Mouse (Mus musculus): Measurements from ENCODE around the gene Megf11. TPM values are rescaled to one million over a fixed set of nuclear protein-coding genes. Genes with fewer than 3 reads are reported as not detected.

Megf11 gene
- polyA plus RNA-seq, 1 experiment from 2014 or later: 18.0 TPM

DNA sequence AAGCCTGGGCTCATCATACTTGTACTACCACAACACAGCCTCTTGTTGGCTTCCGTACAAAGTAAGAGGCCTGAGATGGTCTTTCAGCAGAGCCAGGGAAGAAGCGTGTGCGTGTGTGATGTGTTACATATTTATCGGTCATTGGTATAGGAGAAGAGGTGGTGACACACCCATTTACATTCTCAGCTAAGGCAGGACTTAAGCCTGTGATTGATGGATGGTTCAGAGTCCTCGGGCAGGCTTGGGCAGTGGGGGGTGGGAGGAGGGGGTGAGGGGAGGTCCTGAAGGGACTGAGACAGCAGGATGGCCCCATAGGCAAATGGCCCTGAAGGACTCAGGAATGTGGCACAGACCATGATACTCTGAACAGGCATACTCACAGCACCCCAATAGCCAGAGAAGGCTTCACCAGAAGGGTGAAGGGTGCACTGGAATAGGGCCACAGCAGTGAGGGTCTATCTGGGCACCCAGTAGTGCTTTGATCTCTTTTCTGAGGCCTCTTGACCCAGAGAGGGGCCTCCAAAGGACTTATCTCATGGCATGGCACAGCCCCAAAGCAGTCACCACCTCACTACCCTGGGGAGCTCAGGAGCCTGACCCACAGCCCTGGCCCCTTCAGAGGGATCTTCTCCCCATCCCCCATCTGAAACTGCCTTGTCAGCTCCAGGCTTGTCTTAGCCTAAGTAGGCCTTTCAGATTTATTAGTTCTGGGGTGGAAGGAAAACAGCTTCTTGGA, 190.9 kb downstream of the Megf11 start:
- Histone ChIP-seq H3K27ac (replicated peaks) (peak overlapping the region; percentile 63), H3K4me2 (no peak overlapping the region), H3K9ac (no peak overlapping the region), H3K36me3 (no peaks in the 10 kb centered on the region), H3K27me3 (no peaks in the 10 kb centered on the region), H3K9me3 (no peaks in the 10 kb centered on the region), H3K4me1 (replicated peaks) (peaks cover 69% of the 10 kb centered on the region), H3K4me3 (no peak overlapping the region)
- WGBS: 66% methylated on average over 5 of the region's 5 CpGs
- ATAC-seq (ENCODE audit: low read depth): peak; percentile 41; the same call in 1 of the 2 replicates

DNA sequence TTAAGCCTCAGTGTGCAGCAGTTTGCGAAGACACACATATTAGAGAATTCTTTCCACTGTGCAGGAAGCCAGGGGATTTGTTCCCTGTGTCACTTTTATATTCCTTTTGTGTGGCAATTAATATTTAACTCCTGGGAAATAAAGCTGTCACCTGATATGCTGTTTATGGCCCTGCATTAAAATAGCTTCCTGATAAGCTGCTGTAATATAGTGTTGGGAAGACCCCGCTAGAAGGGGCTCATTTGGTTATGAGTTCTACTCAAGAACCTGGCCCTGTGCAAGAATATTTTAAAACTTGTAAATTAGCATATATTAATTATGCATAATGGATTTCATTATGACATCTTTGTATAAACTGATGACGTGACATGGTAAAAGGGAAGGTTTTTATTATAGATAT, 191.7 kb downstream of the Megf11 start:
- H3K27ac ChIP-seq (replicated peaks): peak overlapping the region; percentile 63
- no peaks in the 10 kb centered on the region for H3K36me3 ChIP-seq
- no peaks in the 10 kb centered on the region for H3K27me3 ChIP-seq
- no peak overlapping the region for H3K4me3 ChIP-seq
- peaks cover 69% of the 10 kb centered on the region for H3K4me1 ChIP-seq (replicated peaks)
- WGBS: 49% methylated on average over 3 of the region's 3 CpGs
- ATAC-seq (ENCODE audit: low read depth): 0 out of 2 replicates have a peak, but pooled peaks have one; percentile 38
- H3K9ac ChIP-seq: no peak overlapping the region
- H3K4me2 ChIP-seq: no peak overlapping the region
- no peaks in the 10 kb centered on the region for H3K9me3 ChIP-seq

DNA sequence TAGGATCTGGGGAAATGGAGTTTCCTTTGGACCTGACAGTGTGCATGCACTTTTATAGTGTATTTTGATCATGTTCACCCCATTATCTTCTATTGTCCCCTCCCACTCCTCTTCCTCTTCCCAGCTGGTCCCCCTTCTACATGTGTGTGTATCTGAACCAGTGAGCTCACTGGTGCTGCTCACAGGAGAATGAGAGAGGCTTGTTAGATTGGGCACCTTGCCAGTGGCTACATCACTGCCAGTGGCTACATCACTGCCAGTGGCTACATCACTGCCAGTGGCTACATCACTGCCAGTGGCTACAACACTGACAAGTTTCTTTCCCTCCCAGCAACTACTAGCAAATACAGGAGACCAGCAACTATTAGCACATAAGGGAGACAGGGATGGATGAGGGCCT, 192.6 kb downstream of the Megf11 start:
- no peaks in the 10 kb centered on the region for H3K36me3 ChIP-seq
- no peak overlapping the region for H3K4me3 ChIP-seq
- H3K4me1 ChIP-seq (replicated peaks): peaks cover 61% of the 10 kb centered on the region
- no peaks in the 10 kb centered on the region for H3K27me3 ChIP-seq
- no peak overlapping the region for H3K4me2 ChIP-seq
- H3K9ac ChIP-seq: no peak overlapping the region
- H3K9me3 ChIP-seq: no peaks in the 10 kb centered on the region
- no peak overlapping the region for H3K27ac ChIP-seq (replicated peaks)
- ATAC-seq (ENCODE audit: low read depth): no peak

DNA sequence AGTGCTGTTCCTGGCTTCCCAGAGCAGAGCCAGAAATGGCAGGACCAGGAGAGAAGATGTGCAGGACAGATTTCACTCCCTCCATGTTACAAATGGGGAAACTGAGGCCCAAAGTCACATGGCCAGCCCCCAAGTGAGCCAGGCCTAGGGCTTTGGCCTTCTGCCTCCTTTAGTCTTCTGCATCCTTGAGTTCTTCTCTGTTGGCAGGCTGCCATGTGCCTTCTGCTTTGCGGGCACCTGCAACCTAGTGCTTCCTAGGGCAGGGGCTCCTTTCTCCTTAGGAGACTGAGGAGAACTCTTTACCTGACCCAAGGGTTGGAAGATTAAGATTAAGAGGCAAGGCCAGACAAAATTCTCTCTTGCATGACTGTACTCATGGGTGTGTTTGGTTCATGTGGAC, 193.9 kb downstream of the Megf11 start:
- Histone ChIP-seq H3K9ac (no peak overlapping the region), H3K4me3 (no peak overlapping the region), H3K4me2 (no peak overlapping the region), H3K27me3 (no peaks in the 10 kb centered on the region), H3K36me3 (no peaks in the 10 kb centered on the region), H3K27ac (replicated peaks) (peak overlapping the region; percentile 54; the same call in 1 of the 2 replicates), H3K4me1 (replicated peaks) (peaks cover 63% of the 10 kb centered on the region), H3K9me3 (no peaks in the 10 kb centered on the region)
- WGBS: 65% methylated on average over 1 of the region's 1 CpGs
- no peak for ATAC-seq (ENCODE audit: low read depth)

DNA sequence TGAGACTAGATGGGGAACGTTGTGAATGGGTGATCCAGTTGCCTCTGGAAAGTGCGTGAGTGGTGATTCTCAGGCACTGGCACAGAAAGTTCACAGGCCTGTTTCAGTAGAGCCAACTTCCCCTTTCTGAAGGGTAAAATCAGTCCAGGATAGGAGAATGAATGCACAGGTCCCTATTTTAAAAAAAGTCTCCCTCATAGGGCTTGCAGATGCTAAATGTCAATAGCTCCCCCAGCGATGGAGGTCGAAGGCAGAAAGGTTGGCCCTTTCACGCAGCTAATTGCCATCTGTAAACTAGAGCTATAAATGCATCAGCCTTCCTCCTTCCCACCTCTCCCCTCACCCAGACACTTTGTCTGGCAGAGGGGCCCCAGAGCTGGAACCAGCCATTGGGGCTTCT, 200.9 kb downstream of the Megf11 start:
- H3K9me3 ChIP-seq: no peaks in the 10 kb centered on the region
- H3K9ac ChIP-seq: no peak overlapping the region
- no peak overlapping the region for H3K4me3 ChIP-seq
- no peak overlapping the region for H3K4me2 ChIP-seq
- no peaks in the 10 kb centered on the region for H3K27me3 ChIP-seq
- no peak for ATAC-seq (ENCODE audit: low read depth)
- 32% methylated on average over 5 of the region's 5 CpGs for WGBS
- H3K4me1 ChIP-seq (replicated peaks): peaks cover 18% of the 10 kb centered on the region
- no peak overlapping the region for H3K27ac ChIP-seq (replicated peaks)
- no peaks in the 10 kb centered on the region for H3K36me3 ChIP-seq

DNA sequence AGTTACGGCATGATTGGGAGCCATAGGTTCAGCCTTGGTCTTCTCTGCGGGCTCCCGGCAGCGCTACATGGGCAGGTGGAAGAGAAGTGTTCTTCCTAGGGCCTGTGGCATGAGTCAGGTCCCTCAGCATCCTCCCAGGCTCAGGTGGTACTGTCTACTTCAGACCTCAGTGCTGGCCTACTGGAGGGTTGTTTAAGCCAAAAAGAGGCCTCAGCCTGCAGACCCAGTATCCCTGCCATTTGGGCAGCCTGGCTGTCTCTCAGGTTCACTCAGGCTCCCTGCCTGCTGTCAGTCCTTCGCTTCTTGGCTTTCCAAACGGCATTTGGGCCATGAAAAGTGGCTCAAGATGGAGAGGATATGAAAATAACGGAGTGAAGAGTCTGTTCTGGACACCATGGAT, 202.6 kb downstream of the Megf11 start:
- H3K27me3 ChIP-seq: no peaks in the 10 kb centered on the region
- no peaks in the 10 kb centered on the region for H3K9me3 ChIP-seq
- no peak overlapping the region for H3K4me2 ChIP-seq
- no peak overlapping the region for H3K27ac ChIP-seq (replicated peaks)
- H3K9ac ChIP-seq: no peak overlapping the region
- WGBS: 93% methylated on average over 7 of the region's 7 CpGs
- H3K4me3 ChIP-seq: no peak overlapping the region
- H3K4me1 ChIP-seq (replicated peaks): peaks cover 25% of the 10 kb centered on the region
- no peak for ATAC-seq (ENCODE audit: low read depth)
- H3K36me3 ChIP-seq: no peaks in the 10 kb centered on the region

DNA sequence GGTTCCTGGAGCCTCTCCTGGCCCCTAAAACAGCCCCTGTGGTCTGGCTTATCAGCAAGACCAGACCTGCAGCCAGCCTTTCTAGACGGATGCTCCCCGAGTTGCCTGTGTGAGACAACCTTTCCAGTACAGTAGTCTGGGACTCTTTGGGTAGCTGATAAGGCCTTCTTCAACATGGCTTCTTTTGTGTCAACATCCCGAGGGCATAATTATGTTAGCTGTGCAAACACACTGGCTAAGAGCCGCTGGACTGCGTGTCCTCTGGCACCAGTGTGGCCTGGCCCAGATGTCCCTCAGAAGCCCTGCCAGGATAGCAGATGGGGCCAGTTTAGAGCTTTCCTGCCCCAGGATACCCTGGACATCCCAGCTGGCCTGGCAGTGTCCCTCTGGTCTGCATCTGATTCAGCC, 205.2 kb downstream of the Megf11 start:
- Histone ChIP-seq H3K9me3 (no peaks in the 10 kb centered on the region), H3K4me3 (no peak overlapping the region), H3K27me3 (no peaks in the 10 kb centered on the region), H3K9ac (no peak overlapping the region), H3K36me3 (no peaks in the 10 kb centered on the region), H3K4me2 (no peak overlapping the region), H3K4me1 (replicated peaks) (peaks cover 33% of the 10 kb centered on the region), H3K27ac (replicated peaks) (no peak overlapping the region)
- no peak for ATAC-seq (ENCODE audit: low read depth)
- WGBS: 51% methylated on average over 5 of the region's 5 CpGs

DNA sequence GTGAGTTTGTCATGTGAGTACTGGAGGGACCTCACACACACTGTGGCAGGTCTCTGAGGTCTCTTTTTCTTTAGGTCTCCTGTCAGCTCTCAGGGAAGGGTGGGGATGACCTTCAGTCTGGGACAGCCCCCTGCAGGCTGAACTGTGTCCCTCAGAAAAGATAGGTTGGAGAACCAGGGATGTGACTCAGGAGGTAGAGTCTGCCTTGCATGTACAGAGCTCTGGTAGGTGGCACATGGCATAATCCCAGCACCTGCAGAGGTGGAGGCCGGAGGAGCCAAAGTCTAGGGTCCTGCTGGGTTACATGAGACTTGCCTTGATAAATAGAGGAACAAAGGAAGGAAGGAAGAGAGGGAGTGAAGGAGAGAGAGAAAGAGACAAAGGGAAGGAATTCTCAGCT, 206.0 kb downstream of the Megf11 start:
- no peak overlapping the region for H3K27ac ChIP-seq (replicated peaks)
- H3K9me3 ChIP-seq: no peaks in the 10 kb centered on the region
- ATAC-seq (ENCODE audit: low read depth): no peak
- WGBS: 76% methylated on average over 1 of the region's 1 CpGs
- peaks cover 37% of the 10 kb centered on the region for H3K4me1 ChIP-seq (replicated peaks)
- H3K36me3 ChIP-seq: no peaks in the 10 kb centered on the region
- H3K4me2 ChIP-seq: no peak overlapping the region
- no peak overlapping the region for H3K9ac ChIP-seq
- no peak overlapping the region for H3K4me3 ChIP-seq
- 0 out of 2 replicates have a peak, but pooled peaks cover 2% of the 10 kb centered on the region for H3K27me3 ChIP-seq

DNA sequence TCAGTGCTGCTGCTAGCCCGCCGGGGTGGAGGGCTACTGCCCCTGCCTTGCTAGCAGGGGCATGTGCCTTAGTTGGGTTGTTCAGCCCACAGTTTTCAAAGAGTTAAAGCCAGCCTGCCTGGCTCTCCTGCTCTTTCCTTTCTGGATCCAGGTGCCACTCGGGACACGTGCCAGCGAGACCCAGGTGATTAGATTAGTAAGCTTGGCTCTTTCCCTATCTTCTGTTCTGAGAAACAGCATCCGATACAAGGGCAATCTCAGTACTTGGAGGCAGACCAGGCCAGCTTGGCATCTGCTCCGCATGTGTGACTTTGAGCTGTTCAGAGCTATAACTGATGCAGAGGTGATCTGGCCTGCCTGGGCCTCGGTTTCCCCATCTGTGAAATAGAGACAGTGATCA, 209.0 kb downstream of the Megf11 start:
- Histone ChIP-seq H3K4me1 (replicated peaks) (peaks cover 40% of the 10 kb centered on the region), H3K4me3 (no peak overlapping the region), H3K4me2 (no peak overlapping the region), H3K27me3 (0 out of 2 replicates have a peak, but pooled peaks cover 2% of the 10 kb centered on the region), H3K36me3 (no peaks in the 10 kb centered on the region), H3K27ac (replicated peaks) (0 out of 2 replicates have a peak overlapping the region, but pooled peaks have one; percentile 14), H3K9ac (no peak overlapping the region), H3K9me3 (no peaks in the 10 kb centered on the region)
- 61% methylated on average over 8 of the region's 8 CpGs for WGBS
- ATAC-seq (ENCODE audit: low read depth): no peak

DNA sequence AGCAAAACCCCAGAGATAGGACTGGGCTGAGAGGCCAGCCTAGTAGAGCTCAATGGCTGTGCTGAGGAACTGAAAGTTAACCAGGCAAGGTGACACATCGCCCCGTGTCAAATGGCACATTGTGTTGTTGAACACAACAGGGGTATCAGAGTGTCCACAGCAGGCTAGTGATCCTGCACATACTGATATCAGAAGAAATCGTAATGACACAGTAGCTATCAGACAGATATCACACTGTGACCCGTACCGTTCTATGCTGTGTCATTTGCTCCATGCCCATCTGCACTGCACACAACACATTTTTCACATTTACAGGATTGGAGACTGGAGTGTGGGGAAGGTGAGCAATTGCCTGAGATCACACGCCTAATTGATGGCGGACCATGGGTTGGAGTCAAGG, 213.0 kb downstream of the Megf11 start:
- no peaks in the 10 kb centered on the region for H3K9me3 ChIP-seq
- 0 out of 2 replicates have a peak, but pooled peaks cover 2% of the 10 kb centered on the region for H3K27me3 ChIP-seq
- H3K9ac ChIP-seq: no peak overlapping the region
- ATAC-seq (ENCODE audit: low read depth): no peak
- H3K36me3 ChIP-seq: no peaks in the 10 kb centered on the region
- H3K4me3 ChIP-seq: no peak overlapping the region
- H3K4me1 ChIP-seq (replicated peaks): peaks cover 22% of the 10 kb centered on the region
- no peak overlapping the region for H3K4me2 ChIP-seq
- H3K27ac ChIP-seq (replicated peaks): no peak overlapping the region
- 95% methylated on average over 7 of the region's 7 CpGs for WGBS

DNA sequence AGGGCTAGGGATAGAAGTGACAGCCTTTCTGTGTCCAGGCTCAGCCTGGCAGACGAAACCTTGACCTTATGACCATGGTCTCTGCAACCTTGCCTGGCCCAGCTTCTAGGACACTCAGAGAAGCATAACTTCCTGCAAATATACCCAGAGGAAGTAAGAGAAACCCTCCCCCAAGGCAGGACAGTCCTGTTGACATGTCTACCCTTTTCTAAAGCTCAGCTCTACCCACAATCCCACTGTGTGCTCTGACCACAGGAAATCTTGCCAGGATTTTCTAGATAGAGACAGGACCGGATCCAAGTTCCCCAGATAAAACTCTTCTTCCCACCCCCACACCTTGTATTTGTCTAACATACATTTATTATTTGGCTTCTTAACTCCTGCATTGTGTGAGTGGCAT, 215.3 kb downstream of the Megf11 start:
- Histone ChIP-seq H3K9me3 (no peaks in the 10 kb centered on the region), H3K36me3 (no peaks in the 10 kb centered on the region), H3K4me2 (no peak overlapping the region), H3K4me3 (no peak overlapping the region), H3K9ac (no peak overlapping the region), H3K27ac (replicated peaks) (no peak overlapping the region), H3K4me1 (replicated peaks) (peaks cover 30% of the 10 kb centered on the region), H3K27me3 (0 out of 2 replicates have a peak, but pooled peaks cover 2% of the 10 kb centered on the region)
- ATAC-seq (ENCODE audit: low read depth): no peak
- 77% methylated on average over 2 of the region's 2 CpGs for WGBS

DNA sequence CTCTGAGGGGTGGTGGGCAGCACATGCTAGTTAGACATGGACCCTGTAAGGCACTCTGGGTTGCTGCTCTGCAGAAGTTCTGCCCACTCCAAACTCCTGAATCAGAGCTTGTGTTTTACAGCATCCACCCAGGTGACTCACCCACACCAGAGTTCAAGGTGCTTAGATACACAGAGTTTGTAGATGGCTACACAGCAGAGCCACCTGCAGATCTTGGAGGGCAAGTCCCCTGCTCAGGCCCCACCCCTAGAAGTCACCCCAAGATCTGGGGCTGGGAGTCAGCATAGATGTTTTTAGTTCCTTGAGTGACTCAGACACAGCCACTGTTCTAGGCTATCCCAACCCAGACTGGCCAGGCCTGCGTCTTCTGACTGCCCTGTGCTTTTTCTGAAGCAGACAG, 217.5 kb downstream of the Megf11 start:
- 0 out of 2 replicates have a peak, but pooled peaks cover 3% of the 10 kb centered on the region for H3K27me3 ChIP-seq
- no peak overlapping the region for H3K4me3 ChIP-seq
- no peak for ATAC-seq (ENCODE audit: low read depth)
- H3K4me2 ChIP-seq: no peak overlapping the region
- H3K9ac ChIP-seq: no peak overlapping the region
- H3K4me1 ChIP-seq (replicated peaks): peaks cover 45% of the 10 kb centered on the region
- WGBS: 88% methylated on average over 1 of the region's 1 CpGs
- H3K36me3 ChIP-seq: no peaks in the 10 kb centered on the region
- H3K27ac ChIP-seq (replicated peaks): no peak overlapping the region
- no peaks in the 10 kb centered on the region for H3K9me3 ChIP-seq

DNA sequence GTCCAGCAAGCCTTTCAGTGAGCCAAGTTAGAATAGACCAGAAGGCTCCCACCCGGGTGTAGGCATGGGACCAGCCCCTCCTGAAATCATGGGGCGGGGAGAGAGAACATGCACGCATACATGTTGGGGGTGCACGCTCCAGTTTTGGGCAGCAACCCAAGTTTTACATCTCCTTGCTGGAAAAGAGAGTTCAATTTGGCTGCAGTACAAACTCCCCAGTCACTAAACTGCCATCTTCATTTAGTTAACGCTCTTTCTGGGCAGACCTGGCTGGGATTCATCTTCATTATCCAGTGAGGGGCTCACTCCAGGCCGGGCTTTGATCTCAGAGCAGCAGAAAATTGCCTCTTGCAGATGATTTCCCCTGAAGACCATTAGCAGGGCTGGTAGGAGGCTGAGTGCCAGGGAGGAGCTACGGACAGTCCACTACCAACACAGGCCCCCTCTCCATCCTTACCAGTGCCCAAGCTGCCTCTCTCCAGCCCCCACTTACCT, 218.8 kb downstream of the Megf11 start:
- ATAC-seq (ENCODE audit: low read depth): peak; percentile 46; the same call in 1 of the 2 replicates
- H3K27ac ChIP-seq (replicated peaks): peak overlapping the region; percentile 39
- no peaks in the 10 kb centered on the region for H3K36me3 ChIP-seq
- H3K4me1 ChIP-seq (replicated peaks): peaks cover 50% of the 10 kb centered on the region
- 38% methylated on average over 7 of the region's 7 CpGs for WGBS
- 0 out of 2 replicates have a peak, but pooled peaks cover 3% of the 10 kb centered on the region for H3K27me3 ChIP-seq
- H3K9ac ChIP-seq: no peak overlapping the region
- H3K4me3 ChIP-seq: no peak overlapping the region
- no peaks in the 10 kb centered on the region for H3K9me3 ChIP-seq
- no peak overlapping the region for H3K4me2 ChIP-seq

Measured in neural tube, embryonic 13.5 days (tissue).